ENCODE assay signal across 15 mouse cellular contexts in genomic region chr6:136894532-136895339, GRCm38 (mm10). TPM values are rescaled to one million over a fixed set of nuclear protein-coding genes. Genes with fewer than 3 reads are reported as not detected.
DNase-seq lines count a peak whose midpoint lies in the region; ATAC-seq and TF ChIP-seq lines count a peak whose summit lies in the region.
"Had no signal": no experiment of that assay in that cellular context is flagged by ENCODE, and none has a peak within 500 bp of the region (broad histone marks: within the 10 kb centered on the region; RNA-seq: fewer than 3 reads in every experiment).

No protein-coding gene starts in this region.

- DNase-seq in intestine, embryonic 14.5 days (ENCODE audit: low spot score): no peak
- DNase-seq in heart, postnatal 10 days: peak; percentile 46 to 49
- DNase-seq in cerebellum, postnatal 36 days: no peak
- no peak for DNase-seq in right cerebral cortex, adult 2 months (ENCODE audit: low spot score in 2 of 2)
- DNase-seq: embryo, embryonic 11 days; left cerebral cortex, postnatal 4 days; thymus, adult 18-20 months had no signal

- no peak for ATAC-seq in intestine, embryonic 14.5 days (replicated peaks; ENCODE audit: low FRiP score, low TSS enrichment, low read depth)
- no peak for ATAC-seq in intestine, postnatal 0 days
- no peak for ATAC-seq in embryonic facial prominence, embryonic 15.5 days (ENCODE audit: insufficient number of reproducible peaks, low FRiP score, low TSS enrichment, low read depth)
- ATAC-seq in lung, embryonic 16.5 days (ENCODE audit: low read depth): peak; percentile 13; the same call in 1 of the 2 replicates
- no peak for ATAC-seq in CD4-positive, CD25-positive, alpha-beta regulatory T cell, adult 4 months
- ATAC-seq: midbrain, embryonic 13.5 days; Patski had no signal

- peaks cover 20% of the 10 kb centered on the region for H3K4me1 ChIP-seq in intestine, embryonic 14.5 days (replicated peaks; ENCODE audit: control insufficient read depth, insufficient read depth, low read length)
- H3K4me1 ChIP-seq in intestine, postnatal 0 days (replicated peaks; ENCODE audit: control insufficient read depth, insufficient read depth, low read length): no peaks in the 10 kb centered on the region
- peaks cover 20% of the 10 kb centered on the region for H3K4me1 ChIP-seq in embryonic facial prominence, embryonic 15.5 days
- H3K4me1 ChIP-seq in lung, embryonic 16.5 days (replicated peaks; ENCODE audit: control insufficient read depth, insufficient read depth, low read length): peaks cover 26% of the 10 kb centered on the region; the same call in 1 of the 2 replicates
- H3K4me1 ChIP-seq: hindbrain, embryonic 15.5 days; midbrain, embryonic 13.5 days had no signal

- no peak overlapping the region for H3K4me2 ChIP-seq in intestine, embryonic 14.5 days (ENCODE audit: low read length)
- no peak overlapping the region for H3K4me2 ChIP-seq in intestine, postnatal 0 days (replicated peaks; ENCODE audit: low read depth)
- H3K4me2 ChIP-seq in embryonic facial prominence, embryonic 15.5 days (replicated peaks): no peak overlapping the region
- H3K4me2 ChIP-seq in lung, embryonic 16.5 days (ENCODE audit: low read depth, low read length): no peak overlapping the region
- H3K4me2 ChIP-seq: hindbrain, embryonic 15.5 days; midbrain, embryonic 13.5 days had no signal

- H3K9ac ChIP-seq in intestine, embryonic 14.5 days (ENCODE audit: low read length): no peak overlapping the region
- H3K9ac ChIP-seq in intestine, postnatal 0 days (ENCODE audit: low read depth, low read length): no peak overlapping the region
- H3K9ac ChIP-seq in embryonic facial prominence, embryonic 15.5 days: no peak overlapping the region
- H3K9ac ChIP-seq in lung, embryonic 16.5 days (ENCODE audit: low read length): peak overlapping the region; percentile 40; the same call in 1 of the 2 replicates
- H3K9ac ChIP-seq: hindbrain, embryonic 15.5 days; midbrain, embryonic 13.5 days had no signal

- no peak for TF ChIP-seq CTCF in intestine, postnatal 0 days (IDR thresholded peaks at IDR 0.05; ENCODE audit: low read depth)

- H3K4me3 ChIP-seq in intestine, embryonic 14.5 days (ENCODE audit: low read depth, low read length): no peak overlapping the region
- no peak overlapping the region for H3K4me3 ChIP-seq in intestine, postnatal 0 days (ENCODE audit: low read depth, low read length)
- no peak overlapping the region for H3K4me3 ChIP-seq in embryonic facial prominence, embryonic 15.5 days (replicated peaks)
- no peak overlapping the region for H3K4me3 ChIP-seq in lung, embryonic 16.5 days (ENCODE audit: low read length)
- H3K4me3 ChIP-seq: hindbrain, embryonic 15.5 days; midbrain, embryonic 13.5 days had no signal

- no peaks in the 10 kb centered on the region for H3K36me3 ChIP-seq in intestine, embryonic 14.5 days (ENCODE audit: control insufficient read depth, insufficient read depth, low read length)
- no peaks in the 10 kb centered on the region for H3K36me3 ChIP-seq in intestine, postnatal 0 days (ENCODE audit: control insufficient read depth, insufficient read depth)
- no peaks in the 10 kb centered on the region for H3K36me3 ChIP-seq in embryonic facial prominence, embryonic 15.5 days
- H3K36me3 ChIP-seq in lung, embryonic 16.5 days (ENCODE audit: control insufficient read depth, insufficient read depth, low read length): no peaks in the 10 kb centered on the region
- H3K36me3 ChIP-seq: hindbrain, embryonic 15.5 days; midbrain, embryonic 13.5 days had no signal

- H3K27me3 ChIP-seq in intestine, embryonic 14.5 days (replicated peaks; ENCODE audit: control insufficient read depth, insufficient read depth, low read length): no peaks in the 10 kb centered on the region
- H3K27me3 ChIP-seq in intestine, postnatal 0 days (replicated peaks; ENCODE audit: control insufficient read depth, insufficient read depth, low read length): no peaks in the 10 kb centered on the region
- H3K27me3 ChIP-seq in embryonic facial prominence, embryonic 15.5 days: no peaks in the 10 kb centered on the region
- no peaks in the 10 kb centered on the region for H3K27me3 ChIP-seq in lung, embryonic 16.5 days (ENCODE audit: control insufficient read depth, insufficient read depth, low read depth, low read length)
- H3K27me3 ChIP-seq: hindbrain, embryonic 15.5 days; midbrain, embryonic 13.5 days; Patski had no signal

- 32% methylated on average over 15 of the region's 15 CpGs for WGBS in intestine, embryonic 14.5 days
- WGBS in intestine, postnatal 0 days: 31% methylated on average over 15 of the region's 15 CpGs
- 42% methylated on average over 15 of the region's 15 CpGs for WGBS in embryonic facial prominence, embryonic 15.5 days
- WGBS in lung, embryonic 16.5 days: 21% methylated on average over 15 of the region's 15 CpGs

- intact Hi-C loops in heart, postnatal 10 days (cut with DNase I): no loop called here

- H3K27ac ChIP-seq in intestine, embryonic 14.5 days (ENCODE audit: low read depth): peak overlapping the region; percentile 47
- H3K27ac ChIP-seq in intestine, postnatal 0 days (ENCODE audit: low read depth, low read length): no peak overlapping the region
- peak overlapping the region; percentile 58; the same call in 1 of the 2 replicates for H3K27ac ChIP-seq in embryonic facial prominence, embryonic 15.5 days (replicated peaks)
- H3K27ac ChIP-seq in lung, embryonic 16.5 days (ENCODE audit: low read length): peak overlapping the region; percentile 87
- H3K27ac ChIP-seq: hindbrain, embryonic 15.5 days; midbrain, embryonic 13.5 days had no signal

- H3K9me3 ChIP-seq in intestine, embryonic 14.5 days (ENCODE audit: control insufficient read depth, low read length): no peaks in the 10 kb centered on the region
- no peaks in the 10 kb centered on the region for H3K9me3 ChIP-seq in intestine, postnatal 0 days (ENCODE audit: control insufficient read depth)
- no peaks in the 10 kb centered on the region for H3K9me3 ChIP-seq in embryonic facial prominence, embryonic 15.5 days (replicated peaks)
- no peaks in the 10 kb centered on the region for H3K9me3 ChIP-seq in lung, embryonic 16.5 days (ENCODE audit: control insufficient read depth, low read length)
- H3K9me3 ChIP-seq: hindbrain, embryonic 15.5 days; midbrain, embryonic 13.5 days had no signal

RNA-seq across cellular contexts. Expression of gene Mgp, which starts 19.1 kb away (rescaled TPM):
- polyA plus RNA-seq in intestine, embryonic 14.5 days (2014; fragmentation: Nextera tagmentation; extraction: Ambion mirVana): 101 and 117 TPM in 2 replicates
- 74.8 and 76.7 TPM in 2 replicates for polyA plus RNA-seq in intestine, postnatal 0 days (2015; fragmentation: Nextera tagmentation; extraction: Ambion mirVana)
- 211 and 283 TPM in 2 replicates for polyA plus RNA-seq in embryonic facial prominence, embryonic 15.5 days (2015; fragmentation: Nextera tagmentation; extraction: Ambion mirVana)
- 100 to 1,000 TPM; 312 to 380 TPM for total RNA-seq in heart, postnatal 10 days (2021)
- 1,118 and 1,160 TPM in 2 replicates for polyA plus RNA-seq in lung, embryonic 16.5 days (2015; fragmentation: Nextera tagmentation; extraction: Ambion mirVana)
- polyA plus RNA-seq in CD4-positive, CD25-positive, alpha-beta regulatory T cell, adult 4 months (2017; shearing (Covaris generic)): not detected

RNA-seq across cellular contexts. Expression of gene Erp27, which starts 27.2 kb away (rescaled TPM):
- polyA plus RNA-seq in intestine, embryonic 14.5 days (2014; fragmentation: Nextera tagmentation; extraction: Ambion mirVana): 1.1 and 6.0 TPM in 2 replicates
- polyA plus RNA-seq in intestine, postnatal 0 days (2015; fragmentation: Nextera tagmentation; extraction: Ambion mirVana): 0.48 and 0.68 TPM in 2 replicates
- 0.60 and 0.80 TPM in 2 replicates for polyA plus RNA-seq in embryonic facial prominence, embryonic 15.5 days (2015; fragmentation: Nextera tagmentation; extraction: Ambion mirVana)
- total RNA-seq in heart, postnatal 10 days (2021): not detected
- 0.35 and 0.97 TPM in 2 replicates for polyA plus RNA-seq in lung, embryonic 16.5 days (2015; fragmentation: Nextera tagmentation; extraction: Ambion mirVana)
- 1 to 10 TPM; 2.9 to 3.1 TPM for polyA plus RNA-seq in CD4-positive, CD25-positive, alpha-beta regulatory T cell, adult 4 months (2017; shearing (Covaris generic))
- polyA plus RNA-seq: hindbrain, embryonic 15.5 days; midbrain, embryonic 13.5 days had no signal

RNA-seq across cellular contexts. Expression of gene Pde6h, which starts 28.9 kb away (rescaled TPM):
- 1.1 TPM in 1 of 2 replicates, not detected in the other for polyA plus RNA-seq in intestine, embryonic 14.5 days (2014; fragmentation: Nextera tagmentation; extraction: Ambion mirVana)
- 0.44 TPM in 1 of 2 replicates, not detected in the other for polyA plus RNA-seq in intestine, postnatal 0 days (2015; fragmentation: Nextera tagmentation; extraction: Ambion mirVana)
- polyA plus RNA-seq in embryonic facial prominence, embryonic 15.5 days (2015; fragmentation: Nextera tagmentation; extraction: Ambion mirVana): not detected in 2 replicates
- not detected for total RNA-seq in heart, postnatal 10 days (2021)
- polyA plus RNA-seq in lung, embryonic 16.5 days (2015; fragmentation: Nextera tagmentation; extraction: Ambion mirVana): 0.20 TPM in 1 of 2 replicates, not detected in the other
- polyA plus RNA-seq in CD4-positive, CD25-positive, alpha-beta regulatory T cell, adult 4 months (2017; shearing (Covaris generic)): under 1 TPM; 0.05 to 0.10 TPM
- polyA plus RNA-seq: midbrain, embryonic 13.5 days had no signal

RNA-seq across cellular contexts. Expression of gene Art4, which starts 37.2 kb away (rescaled TPM):
- 2.0 and 3.5 TPM in 2 replicates for polyA plus RNA-seq in intestine, embryonic 14.5 days (2014; fragmentation: Nextera tagmentation; extraction: Ambion mirVana)
- 0.55 and 0.64 TPM in 2 replicates for polyA plus RNA-seq in intestine, postnatal 0 days (2015; fragmentation: Nextera tagmentation; extraction: Ambion mirVana)
- polyA plus RNA-seq in embryonic facial prominence, embryonic 15.5 days (2015; fragmentation: Nextera tagmentation; extraction: Ambion mirVana): 3.0 and 3.3 TPM in 2 replicates
- total RNA-seq in heart, postnatal 10 days (2021): 10 to 100 TPM; 11.9 to 13.2 TPM
- 7.1 and 7.8 TPM in 2 replicates for polyA plus RNA-seq in lung, embryonic 16.5 days (2015; fragmentation: Nextera tagmentation; extraction: Ambion mirVana)
- 1 to 10 TPM; 3.7 to 5.7 TPM for polyA plus RNA-seq in CD4-positive, CD25-positive, alpha-beta regulatory T cell, adult 4 months (2017; shearing (Covaris generic))
- total RNA-seq: left cerebral cortex, postnatal 4 days had no signal
- polyA plus RNA-seq: C2C12, Patski had no signal

RNA-seq across cellular contexts. Expression of gene Arhgdib, which starts 47.0 kb away (rescaled TPM):
- 57.9 and 60.1 TPM in 2 replicates for polyA plus RNA-seq in intestine, embryonic 14.5 days (2014; fragmentation: Nextera tagmentation; extraction: Ambion mirVana)
- polyA plus RNA-seq in intestine, postnatal 0 days (2015; fragmentation: Nextera tagmentation; extraction: Ambion mirVana): 22.2 and 22.6 TPM in 2 replicates
- polyA plus RNA-seq in embryonic facial prominence, embryonic 15.5 days (2015; fragmentation: Nextera tagmentation; extraction: Ambion mirVana): 140 and 145 TPM in 2 replicates
- total RNA-seq in heart, postnatal 10 days (2021): 10 to 100 TPM; 37.4 to 45.4 TPM
- 85.2 and 98.2 TPM in 2 replicates for polyA plus RNA-seq in lung, embryonic 16.5 days (2015; fragmentation: Nextera tagmentation; extraction: Ambion mirVana)
- 1,000 to 10,000 TPM; 2,618 to 2,837 TPM for polyA plus RNA-seq in CD4-positive, CD25-positive, alpha-beta regulatory T cell, adult 4 months (2017; shearing (Covaris generic))

Comparison
In these comparisons a context has a peak if more than half of its experiments do, and no peak if none do; other contexts are left out.
1. DNase-seq: peak in heart, postnatal 10 days (2 of 2); none in intestine, embryonic 14.5 days (single experiment), cerebellum, postnatal 36 days (0 of 2) and right cerebral cortex, adult 2 months (0 of 2).
2. RNA of gene Mgp, which starts 19.1 kb away (polyA plus RNA-seq): 1,118 to 1,160 TPM in lung, embryonic 16.5 days, 211 to 283 TPM in embryonic facial prominence, embryonic 15.5 days, 101 to 117 TPM in intestine, embryonic 14.5 days and 74.8 to 76.7 TPM in intestine, postnatal 0 days; not detected in CD4-positive, CD25-positive, alpha-beta regulatory T cell, adult 4 months; every median in the first group is over 10 times any median in the second.